Mouse (Mus musculus) lung, postnatal 0 days (tissue): ENCODE data around the gene Myh13.

ENCODE experiments used
- CTCF ChIP-seq: IDR thresholded peaks from 2 replicates; pipeline ENCODE4 v1.5.1; 2016; ENCODE audit warnings: antibody characterized with exemption, mild to moderate bottlenecking
- EP300 ChIP-seq: IDR thresholded peaks from 2 replicates; pipeline ENCODE4 v1.6.1; 2016; ENCODE audit warnings: antibody characterized with exemption, mild to moderate bottlenecking, control low read depth

GRCm38 (mm10) chr11:67350153-67350768 is 28.8 kb downstream of the Myh13 start:
- peak; percentile 90 for TF ChIP-seq CTCF
- no peak for TF ChIP-seq EP300
